Comparison of ENCODE assay signal across 21 mouse cellular contexts in the genomic region with DNA sequence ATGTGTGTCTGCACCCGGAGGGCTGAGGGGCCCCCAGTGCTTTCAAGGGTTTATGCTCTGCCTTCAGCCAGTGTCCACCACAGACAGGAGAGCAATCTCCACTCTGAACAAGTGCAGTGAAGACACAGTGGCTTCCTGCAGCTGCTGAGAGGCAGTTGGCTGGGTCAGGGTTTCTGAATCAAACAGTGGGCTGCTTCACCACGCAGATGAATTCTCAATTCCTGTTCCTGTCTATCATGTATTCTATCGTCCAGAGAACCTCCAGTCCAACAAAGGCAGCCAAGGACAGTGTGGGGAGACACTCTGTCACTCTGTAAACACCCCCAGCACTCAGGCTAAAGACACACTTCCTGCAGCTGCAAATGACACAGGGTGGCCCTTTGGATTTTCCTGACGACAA. TPM values are rescaled to one million over a fixed set of nuclear protein-coding genes. Genes with fewer than 3 reads are reported as not detected.
DNase-seq lines count a peak whose midpoint lies in the region; ATAC-seq and TF ChIP-seq lines count a peak whose summit lies in the region.
"Had no signal": no experiment of that assay in that cellular context is flagged by ENCODE, and none has a peak within 500 bp of the region (broad histone marks: within the 10 kb centered on the region; RNA-seq: fewer than 3 reads in every experiment).

No protein-coding gene starts in this region.

- H3K9ac ChIP-seq in forebrain, postnatal 0 days, result no peak overlapping the region
- no peak overlapping the region for H3K9ac ChIP-seq in liver, embryonic 16.5 days (ENCODE audit: low read depth, low read length)
- no peak overlapping the region for H3K9ac ChIP-seq in liver, embryonic 12.5 days
- no peak overlapping the region for H3K9ac ChIP-seq in intestine, embryonic 16.5 days (ENCODE audit: low read depth, low read length)
- H3K9ac ChIP-seq: limb, embryonic 15.5 days had no signal

- no peak overlapping the region for H3K27ac ChIP-seq in forebrain, postnatal 0 days (ENCODE audit: low read depth, low read length)
- H3K27ac ChIP-seq in forebrain, embryonic 10.5 days, result no peak overlapping the region
- no peak overlapping the region for H3K27ac ChIP-seq in liver, embryonic 16.5 days (ENCODE audit: low read length)
- H3K27ac ChIP-seq in liver, embryonic 12.5 days, result no peak overlapping the region
- H3K27ac ChIP-seq in intestine, embryonic 16.5 days (ENCODE audit: low read length), result peak overlapping the region; percentile 48
- H3K27ac ChIP-seq: hindbrain, embryonic 10.5 days; left cerebral cortex, adult 2 months; limb, embryonic 15.5 days; midbrain, embryonic 10.5 days had no signal

- H3K4me2 ChIP-seq in forebrain, postnatal 0 days (ENCODE audit: low read depth), result no peak overlapping the region
- no peak overlapping the region for H3K4me2 ChIP-seq in liver, embryonic 16.5 days (ENCODE audit: low read depth, low read length)
- H3K4me2 ChIP-seq in liver, embryonic 12.5 days, result no peak overlapping the region
- no peak overlapping the region for H3K4me2 ChIP-seq in intestine, embryonic 16.5 days (ENCODE audit: low read depth, low read length)
- H3K4me2 ChIP-seq: limb, embryonic 15.5 days had no signal

- ATAC-seq in forebrain, postnatal 0 days, result peak; percentile 45
- ATAC-seq in liver, embryonic 16.5 days (ENCODE audit: low read depth), result peak; percentile 62; the same call in 1 of the 2 replicates
- no peak for ATAC-seq in liver, embryonic 12.5 days
- peak; percentile 64 for ATAC-seq in intestine, embryonic 16.5 days

- no peak for TF ChIP-seq CTCF in forebrain, postnatal 0 days (IDR thresholded peaks at IDR 0.05; ENCODE audit: low read depth)

- H3K9me3 ChIP-seq in forebrain, postnatal 0 days (ENCODE audit: low read length), result no peaks in the 10 kb centered on the region
- H3K9me3 ChIP-seq in forebrain, embryonic 10.5 days, result peaks cover 6% of the 10 kb centered on the region; the same call in 1 of the 2 replicates
- H3K9me3 ChIP-seq in liver, embryonic 16.5 days (replicated peaks; ENCODE audit: control insufficient read depth, low read length), result no peaks in the 10 kb centered on the region; the same call in none of the 2 replicates
- 0 out of 2 replicates have a peak, but pooled peaks cover 3% of the 10 kb centered on the region for H3K9me3 ChIP-seq in liver, embryonic 12.5 days (replicated peaks)
- H3K9me3 ChIP-seq in intestine, embryonic 16.5 days (ENCODE audit: control insufficient read depth, low read length), result no peaks in the 10 kb centered on the region
- H3K9me3 ChIP-seq: hindbrain, embryonic 10.5 days; limb, embryonic 15.5 days; midbrain, embryonic 10.5 days had no signal

- H3K27me3 ChIP-seq in forebrain, postnatal 0 days (ENCODE audit: insufficient read depth, low read length), result no peaks in the 10 kb centered on the region
- no peaks in the 10 kb centered on the region for H3K27me3 ChIP-seq in forebrain, embryonic 10.5 days (ENCODE audit: poor library complexity, severe bottlenecking)
- H3K27me3 ChIP-seq in liver, embryonic 16.5 days (ENCODE audit: control insufficient read depth, insufficient read depth, low read depth, low read length), result no peaks in the 10 kb centered on the region
- H3K27me3 ChIP-seq in liver, embryonic 12.5 days (replicated peaks), result no peaks in the 10 kb centered on the region
- no peaks in the 10 kb centered on the region for H3K27me3 ChIP-seq in intestine, embryonic 16.5 days (replicated peaks; ENCODE audit: control insufficient read depth, insufficient read depth, low read length)
- H3K27me3 ChIP-seq: limb, embryonic 15.5 days had no signal

- no peaks in the 10 kb centered on the region for H3K36me3 ChIP-seq in forebrain, postnatal 0 days (ENCODE audit: insufficient read depth)
- peaks cover 21% of the 10 kb centered on the region for H3K36me3 ChIP-seq in forebrain, embryonic 10.5 days (replicated peaks)
- H3K36me3 ChIP-seq in liver, embryonic 16.5 days (ENCODE audit: control insufficient read depth, insufficient read depth), result 0 out of 2 replicates have a peak, but pooled peaks cover 2% of the 10 kb centered on the region
- no peaks in the 10 kb centered on the region for H3K36me3 ChIP-seq in liver, embryonic 12.5 days
- H3K36me3 ChIP-seq in intestine, embryonic 16.5 days (ENCODE audit: control insufficient read depth, insufficient read depth, low read length), result no peaks in the 10 kb centered on the region
- H3K36me3 ChIP-seq: hindbrain, embryonic 10.5 days; limb, embryonic 15.5 days; midbrain, embryonic 10.5 days had no signal

- WGBS in forebrain, postnatal 0 days, result 67% methylated on average over 4 of the region's 4 CpGs
- 87% methylated on average over 4 of the region's 4 CpGs for WGBS in forebrain, embryonic 10.5 days
- 19% methylated on average over 4 of the region's 4 CpGs for WGBS in liver, embryonic 16.5 days (ENCODE audit: insufficient replicate concordance)
- WGBS in liver, embryonic 12.5 days (ENCODE audit: insufficient replicate concordance), result 32% methylated on average over 4 of the region's 4 CpGs
- WGBS in intestine, embryonic 16.5 days, result 52% methylated on average over 4 of the region's 4 CpGs

- H3K4me1 ChIP-seq in forebrain, postnatal 0 days (ENCODE audit: insufficient read depth), result no peaks in the 10 kb centered on the region
- peaks cover 21% of the 10 kb centered on the region for H3K4me1 ChIP-seq in forebrain, embryonic 10.5 days
- H3K4me1 ChIP-seq in liver, embryonic 16.5 days (ENCODE audit: control insufficient read depth, low read depth, low read length), result no peaks in the 10 kb centered on the region; the same call in 1 of the 2 replicates
- peaks cover 13% of the 10 kb centered on the region; the same call in 1 of the 2 replicates for H3K4me1 ChIP-seq in liver, embryonic 12.5 days
- peaks cover 24% of the 10 kb centered on the region for H3K4me1 ChIP-seq in intestine, embryonic 16.5 days (ENCODE audit: control insufficient read depth, insufficient read depth, low read length)

- no peak for DNase-seq in forebrain, postnatal 0 days
- DNase-seq in forebrain, embryonic 10.5 days (ENCODE audit: extremely low spot score, low spot score), result no peak
- peak; percentile 4 to 7 for DNase-seq in B cell, adult 2 months
- DNase-seq in layer of hippocampus, adult 8-10 months (ENCODE audit: low spot score in 2 of 2), result no peak
- no peak for DNase-seq in ovary, postnatal 14 days (ENCODE audit: low spot score)
- DNase-seq: adrenal gland, postnatal 25 days; cerebellum, adult 8-10 months; gastrocnemius, postnatal 36 days; kidney, adult 11 months; kidney, postnatal 4 days; left cerebral cortex, postnatal 4 days; lung, postnatal 4 days; thymus, adult 18-20 months; thymus, postnatal 36 days had no signal

- no peak overlapping the region for H3K4me3 ChIP-seq in forebrain, postnatal 0 days (ENCODE audit: low read depth, low read length)
- H3K4me3 ChIP-seq in forebrain, embryonic 10.5 days, result no peak overlapping the region
- H3K4me3 ChIP-seq in liver, embryonic 16.5 days (ENCODE audit: low read depth, low read length), result no peak overlapping the region
- no peak overlapping the region for H3K4me3 ChIP-seq in liver, embryonic 12.5 days
- H3K4me3 ChIP-seq in intestine, embryonic 16.5 days (ENCODE audit: low read length), result no peak overlapping the region
- H3K4me3 ChIP-seq: hindbrain, embryonic 10.5 days; left cerebral cortex, adult 2 months; limb, embryonic 15.5 days; midbrain, embryonic 10.5 days had no signal

RNA-seq across cellular contexts. Expression of gene Trio, which starts 48.7 kb away (rescaled TPM):
- 206 and 214 TPM in 2 replicates for total RNA-seq in forebrain, postnatal 0 days (2014; rRNA removed)
- polyA plus RNA-seq in forebrain, postnatal 0 days (2015; fragmentation: Nextera tagmentation; extraction: Ambion mirVana), result 14.1 and 21.9 TPM in 2 replicates
- polyA plus RNA-seq in forebrain, embryonic 10.5 days (2016; fragmentation: Nextera tagmentation; extraction: Ambion mirVana), result 22.7 and 29.2 TPM in 2 replicates
- 2.7 and 3.2 TPM in 2 replicates for polyA plus RNA-seq in liver, embryonic 16.5 days (2015; fragmentation: Nextera tagmentation; extraction: Ambion mirVana)
- 5.2 and 5.6 TPM in 2 replicates for polyA plus RNA-seq in liver, embryonic 12.5 days (2016; fragmentation: Nextera tagmentation; extraction: Ambion mirVana)
- polyA plus RNA-seq in intestine, embryonic 16.5 days (2015; fragmentation: Nextera tagmentation; extraction: Ambion mirVana), result 12.2 and 13.4 TPM in 2 replicates
- 100 to 1,000 TPM; 242 to 353 (median 293) TPM for total RNA-seq in layer of hippocampus, adult 8-10 months (2022)

Comparison
In these comparisons a context has a peak if more than half of its experiments do, and no peak if none do; other contexts are left out.
1. DNase-seq: peak in B cell, adult 2 months (2 of 2); none in forebrain, postnatal 0 days (single experiment), forebrain, embryonic 10.5 days (single experiment), layer of hippocampus, adult 8-10 months (0 of 2) and ovary, postnatal 14 days (single experiment).